Mouse (Mus musculus): ENCODE results near the gene Acot8. TPM values are rescaled to one million over a fixed set of nuclear protein-coding genes. Genes with fewer than 3 reads are reported as not detected.

Acot8 gene
- total RNA-seq, 2 experiments from 2014 or later = 30.6 to 33.6 TPM

GRCm38 (mm10) chr2:164785481-164786387 is 18.9 kb downstream of the Acot8 start, which contains the start of gene Snx21:
Gene Snx21, plus strand, starts transcription at chr2:164785823.
- peak; percentile 84 for ATAC-seq (replicated peaks; ENCODE audit: low FRiP score, poor library complexity, severe bottlenecking)

GRCm38 (mm10) chr2:164784869-164785420 is 19.7 kb downstream of the Acot8 start:
- no peak for ATAC-seq (replicated peaks; ENCODE audit: low FRiP score, poor library complexity, severe bottlenecking)

DNA sequence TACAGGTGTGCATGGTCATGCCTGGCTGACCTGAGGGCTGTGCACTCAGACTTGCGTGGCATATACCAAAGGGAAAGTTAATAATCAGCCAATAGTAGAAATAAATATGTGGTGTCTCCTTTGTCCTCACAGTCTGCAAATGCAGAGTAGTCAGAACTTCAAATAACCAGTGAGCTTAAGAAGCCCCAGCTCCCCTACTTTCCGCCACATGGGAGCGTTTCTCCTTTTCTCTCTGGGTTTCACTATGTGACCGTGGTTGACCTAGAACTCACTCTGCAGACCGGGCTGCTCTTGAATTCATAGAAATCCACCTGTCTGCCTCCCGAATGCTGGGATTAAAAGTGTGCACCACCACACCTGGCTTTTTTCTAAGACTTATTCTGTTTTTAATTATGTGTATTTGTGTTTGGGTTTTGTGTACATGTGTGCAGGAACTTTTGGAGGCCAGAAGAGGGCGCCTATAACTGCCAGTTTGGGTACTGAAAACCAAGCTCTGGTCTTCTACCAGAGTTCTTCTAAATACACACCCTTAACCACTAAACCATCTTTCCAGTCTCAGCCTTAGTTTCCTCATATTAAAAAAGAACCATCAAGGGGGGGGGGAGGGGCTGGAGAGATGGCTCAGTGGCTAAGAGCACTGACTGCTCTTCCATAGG is 20.6 kb downstream of the Acot8 start:
- ATAC-seq (replicated peaks; ENCODE audit: low FRiP score, poor library complexity, severe bottlenecking) = no peak

- ATAC-seq (replicated peaks; ENCODE audit: low FRiP score, poor library complexity, severe bottlenecking) = no peak
Observed at GRCm38 (mm10) chr2:164781876-164782275, 22.8 kb downstream of the Acot8 start.

- no peak for ATAC-seq (replicated peaks; ENCODE audit: low FRiP score, poor library complexity, severe bottlenecking)
Observed at GRCm38 (mm10) chr2:164779481-164780086, 25.1 kb downstream of the Acot8 start, which contains the start of gene Tnnc2. Gene Tnnc2, minus strand, starts transcription at chr2:164779967.

- ATAC-seq (replicated peaks; ENCODE audit: low FRiP score, poor library complexity, severe bottlenecking) = no peak
Observed at GRCm38 (mm10) chr2:164778809-164779208, 25.9 kb downstream of the Acot8 start.

- ATAC-seq (replicated peaks; ENCODE audit: low FRiP score, poor library complexity, severe bottlenecking) = no peak
Observed at GRCm38 (mm10) chr2:164778015-164778287, 26.7 kb downstream of the Acot8 start.

DNA sequence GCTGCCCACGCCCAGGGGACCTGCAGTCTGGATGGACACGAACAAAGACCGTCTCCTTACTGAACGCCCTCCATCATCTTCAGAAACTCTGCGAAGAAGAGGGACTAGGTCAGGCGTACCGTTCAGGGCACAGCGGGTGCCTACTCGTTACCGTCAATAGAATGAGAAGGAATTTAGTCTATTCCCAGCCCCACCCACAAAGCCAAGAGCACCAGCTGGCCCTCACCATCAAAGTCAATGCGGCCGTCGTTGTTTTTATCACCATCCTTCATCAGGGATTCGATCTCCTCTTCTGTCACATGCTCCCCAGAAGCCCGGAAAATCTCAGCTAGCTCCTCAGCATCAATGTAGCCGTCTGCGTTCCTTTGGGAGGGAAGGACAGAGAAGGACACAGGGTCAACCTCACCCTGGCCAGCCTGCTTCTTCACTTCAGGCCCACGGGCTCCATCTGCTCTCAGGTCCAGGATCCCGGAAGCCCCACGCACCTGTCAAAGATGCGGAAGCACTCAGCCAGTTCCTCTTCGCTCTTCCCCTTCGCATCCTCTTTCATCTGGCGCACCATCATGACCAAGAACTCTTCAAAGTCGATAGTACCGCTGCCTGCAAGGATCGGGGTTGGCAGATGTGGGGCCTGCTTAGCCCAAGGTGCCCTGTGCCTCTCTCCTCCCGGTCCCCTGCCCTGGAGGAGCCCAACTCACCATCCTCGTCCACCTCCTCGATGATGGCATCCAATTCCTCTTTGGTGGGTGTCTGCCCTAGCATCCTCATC is 27.3 kb downstream of the Acot8 start:
- no peak for ATAC-seq (replicated peaks; ENCODE audit: low FRiP score, poor library complexity, severe bottlenecking)

GRCm38 (mm10) chr2:164776801-164777200 is 27.9 kb downstream of the Acot8 start:
- no peak for ATAC-seq (replicated peaks; ENCODE audit: low FRiP score, poor library complexity, severe bottlenecking)

DNA sequence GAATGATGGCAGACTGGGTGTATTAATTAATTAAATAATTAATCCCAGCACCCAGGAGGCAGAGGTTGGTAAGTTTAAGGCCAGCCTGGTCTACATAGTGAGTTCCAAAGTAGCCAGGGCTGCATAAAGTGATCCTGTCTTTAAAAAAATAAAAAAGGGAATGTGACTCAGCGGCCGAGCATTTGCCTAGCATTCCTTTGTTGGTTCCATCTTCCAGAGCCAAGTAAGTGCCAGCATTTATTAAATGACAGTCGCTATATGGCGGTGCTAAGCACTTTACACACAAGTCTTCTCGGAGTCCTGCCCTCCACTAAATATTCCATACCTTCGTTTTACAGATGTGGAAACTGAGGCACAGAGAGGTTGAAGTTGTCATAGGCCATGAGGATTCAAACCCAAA is 28.6 kb downstream of the Acot8 start:
- no peak for ATAC-seq (replicated peaks; ENCODE audit: low FRiP score, poor library complexity, severe bottlenecking)

DNA sequence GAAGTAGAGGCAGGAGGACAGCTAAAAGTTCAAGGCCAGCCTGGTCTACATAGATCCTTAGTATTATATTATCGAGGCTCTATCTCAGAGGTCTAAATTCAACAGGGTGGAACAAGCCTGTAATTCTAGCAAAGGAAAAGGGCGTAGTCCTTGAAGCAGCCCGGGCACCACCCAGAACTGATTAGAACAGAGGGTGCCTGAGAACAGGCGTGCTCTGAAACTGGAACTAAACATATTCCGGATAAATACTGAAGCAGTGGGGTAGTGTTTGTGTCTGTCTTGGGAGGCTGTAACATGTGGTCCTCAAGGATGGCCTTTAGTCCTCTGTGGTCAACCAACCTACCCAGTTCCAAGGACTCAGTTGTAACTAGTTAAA is 30.7 kb downstream of the Acot8 start:
- peak; percentile 57 for ATAC-seq (replicated peaks; ENCODE audit: low FRiP score, poor library complexity, severe bottlenecking)

- peak; percentile 4 for ATAC-seq (replicated peaks; ENCODE audit: low FRiP score, poor library complexity, severe bottlenecking)
Observed at GRCm38 (mm10) chr2:164773229-164773988, 31.3 kb downstream of the Acot8 start.

DNA sequence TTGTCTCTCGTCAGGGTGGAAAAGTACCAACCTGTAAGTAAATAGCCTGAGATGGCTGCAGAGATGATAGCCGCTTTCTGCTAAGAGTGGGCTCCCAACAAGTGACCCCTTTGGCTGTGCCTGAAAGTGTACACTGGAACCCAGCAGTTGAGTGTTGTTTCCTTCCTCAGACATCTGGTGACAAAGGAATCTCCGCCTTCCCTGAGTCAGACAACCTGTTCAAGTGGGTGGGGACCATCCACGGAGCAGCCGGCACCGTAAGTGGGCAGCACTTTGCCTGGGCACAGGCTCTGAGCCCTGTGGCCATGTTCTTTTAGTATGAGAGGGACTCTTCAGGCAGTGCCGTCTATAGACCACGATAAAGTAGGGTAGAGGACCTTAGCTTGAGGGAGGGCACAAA is 33.6 kb downstream of the Acot8 start:
- ATAC-seq (replicated peaks; ENCODE audit: low FRiP score, poor library complexity, severe bottlenecking) = no peak

- peak; percentile 25 for ATAC-seq (replicated peaks; ENCODE audit: low FRiP score, poor library complexity, severe bottlenecking)
Observed at GRCm38 (mm10) chr2:164770279-164770678, 34.4 kb downstream of the Acot8 start.

DNA sequence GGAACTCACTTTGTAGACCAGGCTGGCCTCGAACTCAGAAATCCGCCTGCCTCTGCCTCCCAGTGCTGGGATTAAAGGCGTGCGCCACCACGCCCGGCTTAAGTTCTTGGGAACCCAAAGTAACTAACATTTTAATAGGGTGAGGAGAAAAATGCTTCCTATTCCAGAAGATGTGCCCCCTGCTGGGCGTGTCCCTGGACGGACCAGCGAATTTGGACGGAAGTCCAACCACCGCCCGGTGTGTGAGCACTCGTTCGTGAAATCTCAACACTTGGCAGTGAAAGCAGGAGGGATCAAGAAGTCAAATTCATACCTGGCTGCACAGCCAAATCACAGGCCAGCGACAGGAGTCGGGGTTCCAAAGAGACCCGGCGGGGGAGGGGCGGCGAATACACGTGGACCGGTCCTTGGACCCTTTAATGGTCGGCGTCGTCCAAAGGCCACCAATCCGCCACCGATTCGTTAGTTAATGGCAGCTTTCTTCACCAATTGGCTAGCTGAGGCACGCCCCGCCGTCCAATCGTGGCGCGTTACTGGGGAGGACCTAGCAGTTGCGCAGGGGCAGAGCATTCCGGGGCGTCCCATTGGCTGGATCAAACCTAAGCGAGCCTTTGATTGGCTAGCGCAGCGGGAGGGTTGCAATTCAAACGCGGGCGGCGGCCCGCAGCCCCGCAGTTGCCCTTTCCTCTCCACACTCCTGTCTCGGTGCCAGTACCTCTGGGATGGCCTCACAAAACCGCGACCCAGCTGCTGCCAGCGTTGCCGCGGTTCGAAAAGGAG is 35.2 kb downstream of the Acot8 start, which contains the start of gene Ube2c:
Ube2c (plus strand) TSS at position 641 of the 780 bp plus-strand sequence.
- peak; percentile 87 for ATAC-seq (replicated peaks; ENCODE audit: low FRiP score, poor library complexity, severe bottlenecking)

GRCm38 (mm10) chr2:164767812-164768540 is 36.7 kb downstream of the Acot8 start:
- ATAC-seq (replicated peaks; ENCODE audit: low FRiP score, poor library complexity, severe bottlenecking) = no peak

- no peak for ATAC-seq (replicated peaks; ENCODE audit: low FRiP score, poor library complexity, severe bottlenecking)
Observed at GRCm38 (mm10) chr2:164765841-164766240, 38.8 kb downstream of the Acot8 start.

DNA sequence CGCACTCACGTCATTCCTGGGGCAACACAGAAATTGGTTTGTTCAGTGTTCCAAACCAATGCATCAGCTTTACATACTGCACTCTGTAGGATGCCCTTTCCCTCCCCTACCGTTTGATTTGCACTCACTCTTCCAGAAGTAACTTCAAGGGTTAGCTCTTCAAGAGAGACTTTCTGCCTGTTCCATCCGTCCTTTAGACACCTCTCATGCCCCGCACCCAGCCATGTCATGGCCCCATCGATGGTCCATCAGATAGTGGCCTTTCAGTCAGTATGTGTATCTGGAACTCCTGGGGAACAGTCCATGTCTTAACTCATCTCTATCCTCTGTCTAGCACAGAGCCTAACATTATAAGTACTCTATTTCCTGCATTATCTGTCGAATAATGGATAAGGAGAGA is 42.1 kb downstream of the Acot8 start:
- ATAC-seq (replicated peaks; ENCODE audit: low FRiP score, poor library complexity, severe bottlenecking) = no peak
